Mouse (Mus musculus) embryonic facial prominence, embryonic 11.5 days (tissue): Measurements from ENCODE around the gene Slc6a1. TPM values are rescaled to one million over a fixed set of nuclear protein-coding genes. Genes with fewer than 3 reads are reported as not detected.

Source experiments
- ATAC-seq: fragments of 200-750 bp; cut with Nextera tagmentation; replicated peaks from 2 replicates; pipeline ENCODE4 v1.8.0; 2017; ENCODE audit warnings: low read depth; ENCODE audit not compliant: insufficient number of reproducible peaks, low FRiP score, low TSS enrichment
- DNase-seq: peaks from one replicate; pipeline ENCODE4 v3.0.0-alpha.2; 2015; ENCODE audit warnings: low spot score
- H3K27ac ChIP-seq: fragments of 300-500 bp; sonication (generic); replicated peaks from 2 replicates; pipeline ENCODE4 v1.5.1; 2014; ENCODE audit warnings: mild to moderate bottlenecking, low read depth, low read length, control low read depth
- H3K27me3 ChIP-seq: fragments of 300-500 bp; sonication (generic); 2 replicates; pipeline ENCODE4 v1.6.1; 2014; ENCODE audit warnings: mild to moderate bottlenecking, low read length, moderate library complexity, mixed read lengths; ENCODE audit not compliant: control insufficient read depth, insufficient read depth
- H3K36me3 ChIP-seq: fragments of 300-500 bp; sonication (generic); replicated peaks from 2 replicates; pipeline ENCODE4 v1.6.1; 2014; ENCODE audit warnings: low read depth, mild to moderate bottlenecking, low read length, moderate library complexity, mixed read lengths; ENCODE audit not compliant: control insufficient read depth, insufficient read depth
- H3K4me1 ChIP-seq: fragments of 300-500 bp; sonication (generic); 2 replicates; pipeline ENCODE4 v1.6.1; 2014; ENCODE audit warnings: low read length, mixed read lengths; ENCODE audit not compliant: control insufficient read depth, insufficient read depth
- H3K4me2 ChIP-seq: fragments of 300-500 bp; sonication (generic); 2 replicates; pipeline ENCODE4 v1.6.1; 2014; ENCODE audit warnings: low read depth, mild to moderate bottlenecking, control low read depth, low read length, moderate library complexity
- H3K4me3 ChIP-seq: fragments of 300-500 bp; sonication (generic); 2 replicates; pipeline ENCODE4 v1.5.1; 2014; ENCODE audit warnings: low read depth, low read length, control low read depth
- H3K9ac ChIP-seq: fragments of 300-500 bp; sonication (generic); replicated peaks from 2 replicates; pipeline ENCODE4 v1.6.1; 2014; ENCODE audit warnings: mild to moderate bottlenecking, control low read depth, low read length
- H3K9me3 ChIP-seq: fragments of 300-500 bp; sonication (generic); replicated peaks from 2 replicates; pipeline ENCODE4 v1.6.1; 2016; ENCODE audit warnings: mild to moderate bottlenecking, low read length, inconsistent platforms, mixed read lengths; ENCODE audit not compliant: control insufficient read depth
- WGBS: fragments of 180-500 bp; shearing (Covaris S2); extraction: QIAGEN DNeasy Blood & Tissue Kit; methylation state at CpG from one replicate; pipeline ENCODE4 v1.1.7; 2014; 5-methylcytosine and 5-hydroxymethylcytosine counted together
- polyA plus RNA-seq: library from polyadenylated mRNA; unstranded; fragments of >200 nt; fragmentation: Nextera tagmentation; extraction: Ambion mirVana; gene quantifications from 2 replicates; pipeline ENCODE4 v1.2.1, GENCODE M21; 2014

The Slc6a1 gene
- polyA plus RNA-seq, 1 experiment from 2014 or later: 2.7 TPM

- no peak overlapping the region for H3K27ac ChIP-seq
Measured at GRCm38 (mm10) chr6:114261609-114262008, 20.8 kb upstream of the Slc6a1 start.

GRCm38 (mm10) chr6:114264010-114264409, 18.4 kb upstream of the Slc6a1 start:
- WGBS: 57% methylated on average over 3 of the region's 3 CpGs

More at GRCm38 (mm10) chr6:114261609-114262008, 20.8 kb upstream of the Slc6a1 start:
- no peak for ATAC-seq
- no peaks in the 10 kb centered on the region for H3K36me3 ChIP-seq
- H3K9me3 ChIP-seq: no peaks in the 10 kb centered on the region
- H3K4me1 ChIP-seq: no peaks in the 10 kb centered on the region
- no peaks in the 10 kb centered on the region for H3K27me3 ChIP-seq
- WGBS: 52% methylated on average over 6 of the region's 6 CpGs
- DNase-seq: no peak
- no peak overlapping the region for H3K4me2 ChIP-seq
- no peak overlapping the region for H3K4me3 ChIP-seq
- H3K9ac ChIP-seq: no peak overlapping the region

GRCm38 (mm10) chr6:114264426-114264825, 18.0 kb upstream of the Slc6a1 start:
- DNase-seq: no peak
- Histone ChIP-seq H3K4me2 (no peak overlapping the region), H3K27me3 (no peaks in the 10 kb centered on the region), H3K9ac (no peak overlapping the region), H3K4me3 (no peak overlapping the region), H3K4me1 (no peaks in the 10 kb centered on the region), H3K36me3 (no peaks in the 10 kb centered on the region), H3K9me3 (no peaks in the 10 kb centered on the region), H3K27ac (no peak overlapping the region)
- 62% methylated on average over 5 of the region's 5 CpGs for WGBS
- ATAC-seq: no peak

More at GRCm38 (mm10) chr6:114264010-114264409, 18.4 kb upstream of the Slc6a1 start:
- Histone ChIP-seq H3K27ac (no peak overlapping the region), H3K4me3 (no peak overlapping the region), H3K36me3 (no peaks in the 10 kb centered on the region), H3K27me3 (no peaks in the 10 kb centered on the region), H3K4me1 (no peaks in the 10 kb centered on the region), H3K4me2 (no peak overlapping the region), H3K9ac (no peak overlapping the region), H3K9me3 (no peaks in the 10 kb centered on the region)
- ATAC-seq (no peak), DNase-seq (no peak)

- no peak overlapping the region for H3K27ac ChIP-seq
- no peaks in the 10 kb centered on the region for H3K36me3 ChIP-seq
- no peak overlapping the region for H3K4me3 ChIP-seq
- ATAC-seq: no peak
- DNase-seq: no peak
- no peak overlapping the region for H3K9ac ChIP-seq
- H3K27me3 ChIP-seq: no peaks in the 10 kb centered on the region
- no peak overlapping the region for H3K4me2 ChIP-seq
- no peaks in the 10 kb centered on the region for H3K9me3 ChIP-seq
- H3K4me1 ChIP-seq: no peaks in the 10 kb centered on the region
Measured at GRCm38 (mm10) chr6:114266273-114266672, 16.2 kb upstream of the Slc6a1 start.

GRCm38 (mm10) chr6:114267979-114268378, 14.5 kb upstream of the Slc6a1 start:
- no peaks in the 10 kb centered on the region for H3K36me3 ChIP-seq
- H3K27me3 ChIP-seq: no peaks in the 10 kb centered on the region
- no peak for DNase-seq
- no peak overlapping the region for H3K4me3 ChIP-seq
- 26% methylated on average over 4 of the region's 4 CpGs for WGBS
- H3K27ac ChIP-seq: no peak overlapping the region
- no peak overlapping the region for H3K9ac ChIP-seq
- no peaks in the 10 kb centered on the region for H3K4me1 ChIP-seq
- H3K9me3 ChIP-seq: no peaks in the 10 kb centered on the region
- H3K4me2 ChIP-seq: no peak overlapping the region
- no peak for ATAC-seq

GRCm38 (mm10) chr6:114269589-114269988, 12.8 kb upstream of the Slc6a1 start:
- Histone ChIP-seq H3K27me3 (no peaks in the 10 kb centered on the region), H3K9me3 (no peaks in the 10 kb centered on the region), H3K27ac (no peak overlapping the region), H3K4me3 (no peak overlapping the region), H3K9ac (no peak overlapping the region), H3K4me1 (no peaks in the 10 kb centered on the region), H3K4me2 (no peak overlapping the region), H3K36me3 (no peaks in the 10 kb centered on the region)
- WGBS: 88% methylated on average over 2 of the region's 2 CpGs
- DNase-seq: no peak
- ATAC-seq: no peak

DNA sequence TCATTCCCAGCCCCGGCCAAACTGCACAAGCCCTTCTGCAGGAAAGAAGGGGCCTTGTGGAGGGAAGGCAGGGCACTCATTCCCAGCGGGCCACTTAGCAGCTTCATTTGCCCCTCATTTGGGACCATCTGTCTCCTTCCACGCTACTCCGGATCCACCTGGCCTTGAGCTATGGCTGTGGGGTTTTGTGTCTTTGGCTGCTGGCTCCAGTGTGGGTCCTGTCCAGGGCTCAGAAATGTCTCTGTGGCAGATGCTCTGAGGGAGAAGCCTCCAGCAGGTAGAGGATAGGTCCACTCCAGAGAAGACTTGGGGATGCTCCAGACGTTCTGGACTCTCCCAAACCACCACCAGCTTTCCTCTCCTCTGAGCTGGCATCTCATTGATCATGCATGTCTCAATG, 11.6 kb upstream of the Slc6a1 start:
- Histone ChIP-seq H3K4me1 (no peaks in the 10 kb centered on the region), H3K27me3 (no peaks in the 10 kb centered on the region), H3K27ac (no peak overlapping the region), H3K4me3 (no peak overlapping the region), H3K4me2 (no peak overlapping the region), H3K9ac (no peak overlapping the region), H3K9me3 (no peaks in the 10 kb centered on the region), H3K36me3 (no peaks in the 10 kb centered on the region)
- ATAC-seq (no peak), DNase-seq (no peak)
- WGBS: 73% methylated on average over 5 of the region's 5 CpGs

DNA sequence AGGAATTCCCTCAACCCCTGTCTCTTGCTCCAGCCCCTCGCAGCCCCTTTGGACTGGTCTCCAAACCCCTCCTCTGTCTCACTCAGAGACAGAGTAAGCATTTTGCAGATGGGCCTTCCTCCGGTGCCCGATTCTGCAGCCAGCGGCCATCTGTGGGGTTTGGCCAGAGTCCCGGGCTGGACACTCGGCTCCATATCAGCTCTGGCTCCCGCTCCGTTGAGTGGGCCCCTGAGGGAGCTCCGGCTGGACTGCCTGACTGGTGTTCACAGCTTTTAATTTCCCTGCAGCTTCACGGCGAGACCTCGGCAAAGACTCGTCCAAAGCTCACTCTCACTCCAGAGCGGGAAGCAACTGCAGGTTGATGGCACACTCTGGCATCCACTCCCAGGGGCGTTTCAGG, 10.2 kb upstream of the Slc6a1 start:
- ATAC-seq (no peak), DNase-seq (no peak)
- Histone ChIP-seq H3K9ac (no peak overlapping the region), H3K4me3 (no peak overlapping the region), H3K27ac (no peak overlapping the region), H3K4me1 (no peaks in the 10 kb centered on the region), H3K4me2 (no peak overlapping the region), H3K36me3 (no peaks in the 10 kb centered on the region), H3K9me3 (no peaks in the 10 kb centered on the region), H3K27me3 (no peaks in the 10 kb centered on the region)
- 82% methylated on average over 15 of the region's 15 CpGs for WGBS
